Mouse (Mus musculus) spleen, adult 2 months (tissue): Measurements from ENCODE around the gene AI854703. TPM values are rescaled to one million over a fixed set of nuclear protein-coding genes. Genes with fewer than 3 reads are reported as not detected.

Source experiments
- DNase-seq, 2 experiments: peaks; one replicate each; pipeline versions ENCODE4 v3.0.0 to v3.0.0-alpha.2; 2012 to 2021; ENCODE audit warnings: low spot score in 2 of 2, low read depth in 1 of 2
- H3K27ac ChIP-seq: fragments of 200-500 bp; 2 replicates; pipeline ENCODE4 v1.5.1; 2012; ENCODE audit warnings: low read length, inconsistent platforms; ENCODE audit not compliant: insufficient read depth
- H3K27me3 ChIP-seq: fragments of 200-500 bp; 2 replicates; pipeline ENCODE4 v1.6.1; 2012; ENCODE audit warnings: mild to moderate bottlenecking, moderate library complexity, low read length, inconsistent platforms; ENCODE audit not compliant: control insufficient read depth, insufficient read depth
- H3K36me3 ChIP-seq: fragments of 200-500 bp; 2 replicates; pipeline ENCODE4 v1.6.1; 2012; ENCODE audit warnings: mild to moderate bottlenecking, low read length, inconsistent platforms; ENCODE audit not compliant: control insufficient read depth, insufficient read depth
- H3K4me1 ChIP-seq: fragments of 200-500 bp; 2 replicates; pipeline ENCODE4 v1.6.1; 2011; ENCODE audit warnings: inconsistent platforms; ENCODE audit not compliant: control insufficient read depth, insufficient read depth, insufficient read length
- H3K4me3 ChIP-seq: fragments of 200-500 bp; 2 replicates; pipeline ENCODE4 v1.5.1; 2011; ENCODE audit warnings: mild to moderate bottlenecking, inconsistent platforms; ENCODE audit not compliant: insufficient read depth, insufficient read length; ENCODE audit errors: extremely low read depth
- CTCF ChIP-seq: fragments of 200-500 bp; IDR thresholded peaks from 2 replicates; pipeline ENCODE4 v1.5.1; 2011; ENCODE audit warnings: mild to moderate bottlenecking, inconsistent platforms; ENCODE audit not compliant: insufficient read depth, insufficient read length, insufficient replicate concordance; ENCODE audit errors: extremely low read depth
- POLR2A ChIP-seq: fragments of 200-500 bp; IDR thresholded peaks from 2 replicates; pipeline ENCODE4 v1.6.1; 2011; ENCODE audit warnings: low read depth, low read length, inconsistent platforms
- WGBS: fragments of 180-500 bp; shearing (Covaris S2); methylation state at CpG from one replicate; pipeline ENCODE4 v1.1.7; 2018; 5-methylcytosine and 5-hydroxymethylcytosine counted together
- polyA plus RNA-seq: library from polyadenylated mRNA; depleted of rRNA; stranded (reverse); fragments of >200 nt; gene quantifications from 2 replicates; pipeline ENCODE4 v1.2.3, GENCODE M21; 2012; rRNA removed

AI854703 gene
- polyA plus RNA-seq, 1 experiment, result 0.77 TPM

DNA sequence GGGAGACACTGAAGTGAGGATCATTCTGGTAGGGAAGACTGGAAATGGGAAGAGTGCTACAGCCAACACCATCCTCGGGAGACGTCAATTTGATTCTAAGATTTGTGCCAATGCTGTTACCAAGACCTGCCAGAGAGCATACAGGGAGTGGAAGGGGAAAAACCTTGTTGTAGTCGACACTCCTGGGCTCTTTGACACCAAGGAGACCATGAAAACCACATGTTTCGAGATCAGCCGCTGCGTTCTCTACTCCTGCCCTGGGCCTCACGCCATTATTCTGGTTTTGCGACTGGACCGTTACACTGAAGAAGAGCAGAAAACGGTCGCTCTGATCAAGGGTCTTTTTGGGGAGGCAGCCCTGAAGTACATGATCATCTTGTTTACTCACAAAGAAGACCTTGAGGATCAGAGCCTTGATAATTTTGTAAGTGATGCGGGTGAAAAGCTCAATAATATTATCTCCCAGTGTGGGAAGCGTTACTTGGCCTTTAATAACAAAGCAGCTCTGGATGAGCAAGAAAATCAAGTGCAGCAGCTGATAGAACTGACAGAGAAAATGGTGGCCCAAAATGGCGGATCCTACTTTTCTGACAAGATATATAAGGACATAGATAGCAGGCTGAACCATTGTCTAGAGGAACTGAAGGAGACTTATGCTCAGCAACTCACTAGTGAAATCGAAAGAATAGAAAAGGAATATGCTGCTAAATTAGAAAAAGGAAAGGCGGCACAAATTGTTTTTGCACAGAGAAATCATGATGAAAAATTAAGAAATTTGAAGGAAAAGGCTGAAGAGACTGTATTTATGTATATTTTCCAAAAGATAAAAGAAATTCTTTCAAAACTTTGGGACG is 51.2 kb downstream of the AI854703 start:
- no peaks in the 10 kb centered on the region for H3K27me3 ChIP-seq
- H3K27ac ChIP-seq, result peak overlapping the region; percentile 81
- peaks cover 28% of the 10 kb centered on the region for H3K4me1 ChIP-seq
- DNase-seq, result no peak
- 57% methylated on average over 17 of the region's 17 CpGs for WGBS
- TF ChIP-seq POLR2A (no peak), CTCF (no peak)
- H3K36me3 ChIP-seq, result peaks cover 3% of the 10 kb centered on the region; the same call in 1 of the 2 replicates
- H3K4me3 ChIP-seq, result peak overlapping the region; percentile 39

DNA sequence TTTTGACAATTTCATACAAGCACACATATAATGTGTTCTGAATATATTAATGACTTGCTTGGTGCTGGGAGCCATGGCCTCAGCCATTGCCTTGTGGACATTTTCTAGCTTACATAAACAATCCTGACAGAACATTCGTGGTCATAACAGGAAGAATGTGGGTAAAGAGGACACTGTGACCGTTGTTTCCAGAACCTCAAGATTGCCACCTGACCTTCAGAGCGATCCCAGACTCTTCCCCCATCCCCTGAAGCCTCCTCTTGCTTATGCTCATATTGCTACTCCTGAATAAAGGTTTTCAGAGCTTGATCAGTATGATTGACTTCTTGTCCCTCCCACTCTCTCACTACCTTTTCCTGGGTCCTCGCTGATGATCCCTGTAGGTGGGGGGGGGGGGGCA is 51.8 kb downstream of the AI854703 start:
- TF ChIP-seq POLR2A, result no peak
- no peak for TF ChIP-seq CTCF
- Histone ChIP-seq H3K27me3 (no peaks in the 10 kb centered on the region), H3K4me3 (no peak overlapping the region; the same call in 1 of the 2 replicates), H3K36me3 (peaks cover 3% of the 10 kb centered on the region; the same call in 1 of the 2 replicates), H3K27ac (peak overlapping the region; percentile 56; the same call in 1 of the 2 replicates), H3K4me1 (peaks cover 28% of the 10 kb centered on the region)
- 23% methylated on average over 4 of the region's 4 CpGs for WGBS
- DNase-seq, result no peak

DNA sequence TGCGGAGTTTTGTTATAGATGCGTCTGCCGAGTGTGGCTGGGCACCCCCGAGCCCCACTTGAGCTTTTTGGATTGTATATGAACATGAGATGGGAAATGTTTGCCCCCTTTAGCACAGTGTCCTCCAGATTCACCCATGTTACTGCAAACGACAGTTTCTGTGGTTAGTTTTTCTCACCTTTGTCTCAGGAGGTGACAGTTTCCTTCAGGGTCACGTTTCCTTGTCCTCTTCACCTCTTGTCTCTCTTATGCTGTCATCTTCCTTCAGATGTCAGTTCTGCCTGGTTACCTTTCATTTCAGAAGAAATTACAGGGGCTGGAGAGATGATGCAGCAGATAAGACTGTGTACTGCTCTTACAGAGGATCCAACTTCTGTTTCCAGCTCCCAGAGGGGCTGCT is 53.1 kb downstream of the AI854703 start:
- TF ChIP-seq CTCF (no peak), POLR2A (no peak)
- DNase-seq, result no peak
- Histone ChIP-seq H3K36me3 (peaks cover 3% of the 10 kb centered on the region; the same call in 1 of the 2 replicates), H3K27ac (peak overlapping the region; percentile 74), H3K4me1 (peaks cover 25% of the 10 kb centered on the region), H3K4me3 (no peak overlapping the region), H3K27me3 (no peaks in the 10 kb centered on the region)
- 51% methylated on average over 6 of the region's 6 CpGs for WGBS

DNA sequence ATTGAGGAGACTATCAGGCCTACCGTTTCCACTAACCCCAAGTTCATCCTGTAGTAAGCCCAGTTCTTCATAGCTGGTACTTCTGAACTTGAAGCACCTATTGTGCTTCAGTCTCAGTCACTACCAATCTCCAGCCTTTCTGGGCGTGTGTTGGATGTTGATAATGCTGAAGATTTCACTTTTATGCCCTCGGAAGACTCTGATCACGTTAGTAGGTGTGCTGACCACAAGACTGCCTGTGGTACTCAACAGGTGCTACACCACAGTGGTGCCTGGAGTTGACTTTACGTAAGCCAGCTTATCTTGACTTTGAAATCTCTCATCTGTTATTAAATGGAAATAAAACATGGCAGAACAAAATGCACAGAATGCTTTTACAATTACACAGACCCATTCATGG is 53.9 kb downstream of the AI854703 start:
- WGBS, result 43% methylated on average over 5 of the region's 5 CpGs
- H3K4me1 ChIP-seq, result peaks cover 22% of the 10 kb centered on the region

DNA sequence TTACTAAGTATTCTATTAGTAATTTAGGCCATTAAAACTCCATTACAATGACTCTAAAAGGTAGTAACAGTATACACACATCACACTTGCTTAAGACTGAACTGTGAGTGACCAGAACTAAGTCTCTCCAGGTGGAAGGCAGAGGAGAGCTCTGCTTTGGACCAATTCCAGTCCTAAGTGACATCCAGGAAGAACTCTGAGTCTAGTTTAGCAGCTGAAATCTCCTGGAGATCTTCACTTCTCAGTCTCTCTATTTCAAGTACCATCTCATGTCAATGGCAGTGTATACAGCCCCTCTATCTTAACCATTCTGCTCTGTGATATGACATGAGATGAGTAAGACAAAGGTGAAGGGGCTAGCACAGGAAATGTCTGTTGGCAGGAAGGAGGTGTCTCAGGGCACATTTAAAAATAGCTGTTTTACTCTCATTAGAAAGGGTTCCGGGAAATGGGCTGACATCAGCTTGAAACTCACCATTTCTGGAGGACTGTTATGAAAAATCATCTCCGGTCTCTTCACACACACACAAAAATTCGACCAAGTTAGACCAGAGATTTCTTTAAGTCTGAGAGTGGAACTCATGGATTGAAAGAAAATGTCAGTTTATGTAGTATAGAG is 55.0 kb downstream of the AI854703 start:
- peaks cover 25% of the 10 kb centered on the region for H3K4me1 ChIP-seq
- H3K27ac ChIP-seq, result peak overlapping the region; percentile 83
- TF ChIP-seq CTCF (no peak), POLR2A (no peak)
- H3K4me3 ChIP-seq, result no peak overlapping the region
- DNase-seq, result no peak
- 5% methylated on average over 3 of the region's 3 CpGs for WGBS
- H3K36me3 ChIP-seq, result peaks cover 3% of the 10 kb centered on the region
- no peaks in the 10 kb centered on the region for H3K27me3 ChIP-seq

More for the DNA sequence above, 53.9 kb downstream of the AI854703 start:
- no peak overlapping the region for H3K4me3 ChIP-seq
- TF ChIP-seq POLR2A, result no peak
- TF ChIP-seq CTCF, result no peak
- no peak for DNase-seq
- H3K27ac ChIP-seq, result peak overlapping the region; percentile 66; the same call in 1 of the 2 replicates
- peaks cover 3% of the 10 kb centered on the region; the same call in 1 of the 2 replicates for H3K36me3 ChIP-seq
- H3K27me3 ChIP-seq, result no peaks in the 10 kb centered on the region

DNA sequence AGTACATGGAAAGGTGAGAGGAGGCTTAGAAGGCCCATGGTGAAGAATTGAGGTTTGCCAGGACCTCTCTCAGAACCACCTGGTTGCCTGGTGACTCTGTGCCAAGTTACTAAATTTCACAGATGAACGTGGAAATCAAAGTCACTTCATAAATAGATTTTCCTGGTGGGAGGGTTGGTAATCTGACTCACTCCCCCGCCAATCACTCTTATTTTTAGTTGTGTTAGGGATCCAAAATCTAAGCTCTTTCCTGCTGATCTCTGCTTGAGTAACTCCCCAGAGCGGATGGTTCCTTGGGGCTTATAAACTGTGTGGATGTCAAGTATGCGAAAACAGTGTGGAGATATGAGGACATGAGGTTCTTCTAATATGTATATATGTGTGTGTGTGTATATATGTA is 55.7 kb downstream of the AI854703 start:
- Histone ChIP-seq H3K36me3 (peaks cover 7% of the 10 kb centered on the region), H3K27ac (peak overlapping the region; percentile 60), H3K4me3 (no peak overlapping the region), H3K4me1 (peaks cover 30% of the 10 kb centered on the region), H3K27me3 (no peaks in the 10 kb centered on the region)
- WGBS, result 36% methylated on average over 4 of the region's 4 CpGs
- DNase-seq, result no peak
- TF ChIP-seq CTCF (no peak), POLR2A (no peak)

Other genes with a start within 250 kb of the AI854703 start
- gene Krba1, start 231.2 kb upstream of the AI854703 start, polyA plus RNA-seq, result 10.6 and 13.8 TPM in 2 replicates
- 14.9 and 16.1 TPM in 2 replicates for gene Zfp467, start 180.9 kb upstream of the AI854703 start, polyA plus RNA-seq
- 2.9 and 4.2 TPM in 2 replicates for gene Sspo, start 178.5 kb upstream of the AI854703 start, polyA plus RNA-seq
- gene Atp6v0e2, start 89.1 kb upstream of the AI854703 start, polyA plus RNA-seq, result 1.7 and 1.8 TPM in 2 replicates
- gene Lrrc61, start 72.0 kb upstream of the AI854703 start, polyA plus RNA-seq, result 22.9 and 38.8 TPM in 2 replicates
- 44.3 and 45.5 TPM in 2 replicates for gene Rarres2, start 54.0 kb upstream of the AI854703 start, polyA plus RNA-seq
- gene Gm45021, start 37.2 kb upstream of the AI854703 start, polyA plus RNA-seq, result not detected in 2 replicates
- gene Repin1, start 32.9 kb upstream of the AI854703 start, polyA plus RNA-seq, result 12.4 and 15.8 TPM in 2 replicates
- not detected in 2 replicates for gene Gm44965, start 32.8 kb upstream of the AI854703 start, polyA plus RNA-seq
- gene Zfp775, start 24.7 kb upstream of the AI854703 start, polyA plus RNA-seq, result 3.6 and 5.3 TPM in 2 replicates
- 20.1 and 22.2 TPM in 2 replicates for gene Gimap8, start 20.5 kb downstream of the AI854703 start, polyA plus RNA-seq
- gene Gimap9, start 49.4 kb downstream of the AI854703 start, polyA plus RNA-seq, result 9.9 and 10.4 TPM in 2 replicates
- 66.3 and 73.5 TPM in 2 replicates for gene Gimap4, start 57.8 kb downstream of the AI854703 start, polyA plus RNA-seq
- gene Gimap6, start 81.5 kb downstream of the AI854703 start, polyA plus RNA-seq, result 50.8 and 54.3 TPM in 2 replicates
- gene Gm28053, start 91.8 kb downstream of the AI854703 start, polyA plus RNA-seq, result 0.43 and 0.82 TPM in 2 replicates
- 9.5 and 11.6 TPM in 2 replicates for gene Gimap7, start 91.9 kb downstream of the AI854703 start, polyA plus RNA-seq
- gene Gimap1, start 112.3 kb downstream of the AI854703 start, polyA plus RNA-seq, result 94.4 and 103 TPM in 2 replicates
- 74.0 and 90.0 TPM in 2 replicates for gene Gimap5, start 119.4 kb downstream of the AI854703 start, polyA plus RNA-seq
- gene Gimap3, start 144.1 kb downstream of the AI854703 start, polyA plus RNA-seq, result 140 and 150 TPM in 2 replicates
- 95.2 and 105 TPM in 2 replicates for gene Tmem176a, start 214.2 kb downstream of the AI854703 start, polyA plus RNA-seq
- gene Tmem176b, start 214.7 kb downstream of the AI854703 start, polyA plus RNA-seq, result 199 TPM in 2 replicates
- 0.77 and 1.1 TPM in 2 replicates for gene Aoc1, start 246.1 kb downstream of the AI854703 start, polyA plus RNA-seq